Mouse (Mus musculus): ENCODE measurements at regions not wholly inside any gene's neighbourhood (a gene's known extent, or its start where the extent isn't known, plus 50 kb on each side); places are given as distances from the start of the nearest gene placed in this dataset.
A peak's percentile ranks its signal among the peaks of the same experiment; 100 is the strongest.

- DNase-seq (ENCODE audit: low spot score), result peak; percentile 72
Measured at GRCm38 (mm10) chr19:56177231-56177745, 109.6 kb upstream of the Habp2 start.

- no peak for DNase-seq (ENCODE audit: low spot score)
Measured at GRCm38 (mm10) chr19:56185756-56186155, 101.2 kb upstream of the Habp2 start.

- no peak for DNase-seq (ENCODE audit: low spot score)
Measured at GRCm38 (mm10) chr19:56189185-56189584, 97.8 kb upstream of the Habp2 start.

GRCm38 (mm10) chr19:56190222-56190621, 96.7 kb upstream of the Habp2 start:
- DNase-seq (ENCODE audit: low spot score), result peak; percentile 32

GRCm38 (mm10) chr19:56198474-56199236, 88.3 kb upstream of the Habp2 start:
- DNase-seq (ENCODE audit: low spot score), result no peak

GRCm38 (mm10) chr19:56199401-56200150, 87.4 kb upstream of the Habp2 start:
- DNase-seq (ENCODE audit: low spot score), result peak; percentile 39

GRCm38 (mm10) chr19:56201007-56201682, 85.8 kb upstream of the Habp2 start:
- DNase-seq (ENCODE audit: low spot score), result no peak

- peak; percentile 84 for DNase-seq (ENCODE audit: low spot score)
Measured at GRCm38 (mm10) chr19:56201738-56202480, 85.0 kb upstream of the Habp2 start.

- DNase-seq (ENCODE audit: low spot score), result no peak
Measured at GRCm38 (mm10) chr19:56202481-56203130, 84.3 kb upstream of the Habp2 start.

- no peak for DNase-seq (ENCODE audit: low spot score)
Measured at GRCm38 (mm10) chr19:56218536-56218935, 68.4 kb upstream of the Habp2 start.

GRCm38 (mm10) chr19:56220724-56221407, 66.1 kb upstream of the Habp2 start:
- no peak for DNase-seq (ENCODE audit: low spot score)

- DNase-seq (ENCODE audit: low spot score), result no peak
Measured at GRCm38 (mm10) chr19:56222496-56222895, 64.4 kb upstream of the Habp2 start.

GRCm38 (mm10) chr19:56225039-56225438, 61.9 kb upstream of the Habp2 start:
- DNase-seq (ENCODE audit: low spot score), result no peak

GRCm38 (mm10) chr19:56225518-56225917, 61.4 kb upstream of the Habp2 start:
- no peak for DNase-seq (ENCODE audit: low spot score)

- no peak for DNase-seq (ENCODE audit: low spot score)
Measured at GRCm38 (mm10) chr19:56228586-56228985, 58.4 kb upstream of the Habp2 start.

- DNase-seq (ENCODE audit: low spot score), result no peak
Measured at GRCm38 (mm10) chr19:56231430-56231829, 55.5 kb upstream of the Habp2 start.

- no peak for DNase-seq (ENCODE audit: low spot score)
Measured at GRCm38 (mm10) chr19:56231849-56232248, 55.1 kb upstream of the Habp2 start.

- DNase-seq (ENCODE audit: low spot score), result peak; percentile 36
Measured at GRCm38 (mm10) chr19:56232269-56232668, 54.7 kb upstream of the Habp2 start.

GRCm38 (mm10) chr19:56232950-56233349, 54.0 kb upstream of the Habp2 start:
- no peak for DNase-seq (ENCODE audit: low spot score)

GRCm38 (mm10) chr19:56235040-56235439, 51.9 kb upstream of the Habp2 start:
- DNase-seq (ENCODE audit: low spot score), result no peak
